In genomic region chr7:80294062-80294763, GRCm38 (mm10) we compare ENCODE assay signal across 8 mouse cellular contexts. TPM values are rescaled to one million over a fixed set of nuclear protein-coding genes. Genes with fewer than 3 reads are reported as not detected.
DNase-seq lines count a peak whose midpoint lies in the region; ATAC-seq and TF ChIP-seq lines count a peak whose summit lies in the region.

TSS of gene Prc1 (plus strand) at chr7:80294450.

- no peaks in the 10 kb centered on the region for H3K9me3 ChIP-seq in forebrain, embryonic 10.5 days
- H3K9me3 ChIP-seq in heart, embryonic 15.5 days (replicated peaks): no peaks in the 10 kb centered on the region
- no peaks in the 10 kb centered on the region for H3K9me3 ChIP-seq in liver, embryonic 14.5 days (ENCODE audit: control insufficient read depth, low read length)
- H3K9me3 ChIP-seq in neural tube, embryonic 11.5 days (ENCODE audit: control insufficient read depth, low read length): no peaks in the 10 kb centered on the region
- H3K9me3 ChIP-seq in stomach, postnatal 0 days (ENCODE audit: control insufficient read depth, low read length): no peaks in the 10 kb centered on the region

- ATAC-seq in heart, embryonic 15.5 days (replicated peaks; ENCODE audit: insufficient number of reproducible peaks, insufficient read depth, low FRiP score, low read depth): peak; percentile 99
- peak; percentile 98 for ATAC-seq in liver, embryonic 14.5 days (ENCODE audit: insufficient read depth)
- ATAC-seq in neural tube, embryonic 11.5 days (ENCODE audit: insufficient read depth, low FRiP score, low TSS enrichment): peak; percentile 96
- ATAC-seq in stomach, postnatal 0 days (ENCODE audit: low FRiP score, low TSS enrichment): peak; percentile 100

- peak within 1 kb of the TSS; percentile 90 for H3K4me3 ChIP-seq in forebrain, embryonic 10.5 days
- peak within 1 kb of the TSS; percentile 90 for H3K4me3 ChIP-seq in heart, embryonic 15.5 days
- H3K4me3 ChIP-seq in liver, embryonic 14.5 days (ENCODE audit: insufficient read depth in 1 of 2, low read depth in 2 of 2, low read length in 2 of 2): peak within 1 kb of the TSS; percentile 86 to 98
- H3K4me3 ChIP-seq in neural tube, embryonic 11.5 days (ENCODE audit: low read depth, low read length): peak within 1 kb of the TSS; percentile 90
- H3K4me3 ChIP-seq in stomach, postnatal 0 days (ENCODE audit: low read depth, low read length): peak within 1 kb of the TSS; percentile 79

- peak within 1 kb of the TSS; percentile 75 for H3K9ac ChIP-seq in heart, embryonic 15.5 days
- peak within 1 kb of the TSS; percentile 100 for H3K9ac ChIP-seq in liver, embryonic 14.5 days (replicated peaks)
- peak within 1 kb of the TSS; percentile 80 for H3K9ac ChIP-seq in neural tube, embryonic 11.5 days (ENCODE audit: low read length)
- H3K9ac ChIP-seq in stomach, postnatal 0 days (ENCODE audit: low read length): peak within 1 kb of the TSS; percentile 77

- under 1% methylated on average over 52 of the region's 52 CpGs for WGBS in forebrain, embryonic 10.5 days
- under 1% methylated on average over 52 of the region's 52 CpGs for WGBS in heart, embryonic 15.5 days
- WGBS in liver, embryonic 14.5 days (ENCODE audit: insufficient replicate concordance): 0% methylated on average over 52 of the region's 52 CpGs
- WGBS in neural tube, embryonic 11.5 days: under 1% methylated on average over 52 of the region's 52 CpGs
- WGBS in stomach, postnatal 0 days: under 1% methylated on average over 52 of the region's 52 CpGs

- TF ChIP-seq EP300 in liver, embryonic 14.5 days (IDR thresholded peaks at IDR 0.05; ENCODE audit: low read depth): 0 out of 2 replicates have a peak, but pooled peaks have one; percentile 14
- no peak for TF ChIP-seq EP300 in stomach, postnatal 0 days (optimal IDR thresholded peaks at IDR 0.05)

- no peaks in the 10 kb centered on the region for H3K27me3 ChIP-seq in forebrain, embryonic 10.5 days (ENCODE audit: poor library complexity, severe bottlenecking)
- no peaks in the 10 kb centered on the region for H3K27me3 ChIP-seq in heart, embryonic 15.5 days
- no peaks in the 10 kb centered on the region for H3K27me3 ChIP-seq in liver, embryonic 14.5 days (ENCODE audit: control insufficient read depth, insufficient read depth, low read length)
- no peaks in the 10 kb centered on the region for H3K27me3 ChIP-seq in neural tube, embryonic 11.5 days (ENCODE audit: control insufficient read depth, insufficient read depth, low read length)
- H3K27me3 ChIP-seq in stomach, postnatal 0 days (ENCODE audit: control insufficient read depth, insufficient read depth, low read length): no peaks in the 10 kb centered on the region

- peaks cover 36% of the 10 kb centered on the region for H3K4me1 ChIP-seq in forebrain, embryonic 10.5 days
- peaks cover 21% of the 10 kb centered on the region for H3K4me1 ChIP-seq in heart, embryonic 15.5 days (replicated peaks)
- peaks cover 20 to 25% of the 10 kb centered on the region in 2 experiments for H3K4me1 ChIP-seq in liver, embryonic 14.5 days (replicated peaks; ENCODE audit: control insufficient read depth in 2 of 2, insufficient read depth in 2 of 2, low read length in 1 of 2)
- peaks cover 9% of the 10 kb centered on the region for H3K4me1 ChIP-seq in neural tube, embryonic 11.5 days (ENCODE audit: control insufficient read depth, insufficient read depth, low read length)
- H3K4me1 ChIP-seq in stomach, postnatal 0 days (replicated peaks; ENCODE audit: control insufficient read depth, insufficient read depth): no peaks in the 10 kb centered on the region

- no peak for TF ChIP-seq CTCF in liver, embryonic 14.5 days (IDR thresholded peaks at IDR 0.05; ENCODE audit: low read depth)
- no peak for TF ChIP-seq CTCF in stomach, postnatal 0 days (IDR thresholded peaks at IDR 0.05; ENCODE audit: low read depth)

- peak within 1 kb of the TSS; percentile 73 for H3K4me2 ChIP-seq in heart, embryonic 15.5 days
- peak within 1 kb of the TSS; percentile 90 for H3K4me2 ChIP-seq in liver, embryonic 14.5 days (ENCODE audit: low read depth)
- peak within 1 kb of the TSS; percentile 67 for H3K4me2 ChIP-seq in neural tube, embryonic 11.5 days (ENCODE audit: low read depth)
- H3K4me2 ChIP-seq in stomach, postnatal 0 days (replicated peaks; ENCODE audit: low read depth): peak within 1 kb of the TSS; percentile 85

- peak; percentile 98 for DNase-seq in CD8-positive naive resting alpha-beta T cell, adult 2 months (ENCODE audit: low read depth in 2 of 2, low spot score in 2 of 2)
- DNase-seq in c-Kit-positive CD71-negative TER-119-negative erythroid progenitor cells, embryonic 14.5 days (ENCODE audit: low read depth): peak; percentile 96
- DNase-seq in forebrain, embryonic 10.5 days (ENCODE audit: extremely low spot score, low spot score): peak; percentile 99
- DNase-seq in kidney, postnatal 25 days: peak; percentile 96 to 99
- DNase-seq in liver, embryonic 14.5 days (ENCODE audit: low read depth in 3 of 3, low spot score in 3 of 3): peak; percentile 97 to 98 (median 98)
- DNase-seq in neural tube, embryonic 11.5 days (ENCODE audit: low spot score): peak; percentile 99
- peak; percentile 99 for DNase-seq in stomach, postnatal 0 days (ENCODE audit: low spot score)

- peak within 1 kb of the TSS; percentile 97 for H3K27ac ChIP-seq in forebrain, embryonic 10.5 days
- H3K27ac ChIP-seq in heart, embryonic 15.5 days: peak within 1 kb of the TSS; percentile 85
- peak within 1 kb of the TSS; percentile 92 for H3K27ac ChIP-seq in liver, embryonic 14.5 days
- H3K27ac ChIP-seq in neural tube, embryonic 11.5 days (ENCODE audit: low read depth, low read length): peak within 1 kb of the TSS; percentile 64
- peak within 1 kb of the TSS; percentile 61 for H3K27ac ChIP-seq in stomach, postnatal 0 days (replicated peaks)

- H3K36me3 ChIP-seq in forebrain, embryonic 10.5 days (replicated peaks): peaks cover 55% of the 10 kb centered on the region
- H3K36me3 ChIP-seq in heart, embryonic 15.5 days: peaks cover 12% of the 10 kb centered on the region; the same call in 1 of the 2 replicates
- H3K36me3 ChIP-seq in liver, embryonic 14.5 days (replicated peaks; ENCODE audit: control insufficient read depth, insufficient read depth, low read depth): peaks cover 29% of the 10 kb centered on the region
- H3K36me3 ChIP-seq in neural tube, embryonic 11.5 days (ENCODE audit: control insufficient read depth, insufficient read depth, low read length): no peaks in the 10 kb centered on the region
- H3K36me3 ChIP-seq in stomach, postnatal 0 days (ENCODE audit: control insufficient read depth, insufficient read depth, low read length): 0 out of 2 replicates have a peak, but pooled peaks cover 2% of the 10 kb centered on the region

RNA-seq across cellular contexts. Expression of gene Prc1, which starts in this region (rescaled TPM):
- 242 and 249 TPM in 2 replicates for polyA plus RNA-seq in forebrain, embryonic 10.5 days (2016; fragmentation: Nextera tagmentation; extraction: Ambion mirVana)
- polyA plus RNA-seq in heart, embryonic 15.5 days (2015; fragmentation: Nextera tagmentation; extraction: Ambion mirVana): 125 and 145 TPM in 2 replicates
- polyA plus RNA-seq in liver, embryonic 14.5 days (2012; rRNA removed): 61.6 and 76.5 TPM in 2 replicates
- 131 TPM in 2 replicates for polyA plus RNA-seq in liver, embryonic 14.5 days (2014; fragmentation: Nextera tagmentation; extraction: Ambion mirVana)
- polyA plus RNA-seq in neural tube, embryonic 11.5 days (2014; fragmentation: Nextera tagmentation; extraction: Ambion mirVana): 179 and 183 TPM in 2 replicates
- polyA plus RNA-seq in stomach, postnatal 0 days (2015; fragmentation: Nextera tagmentation; extraction: Ambion mirVana): 32.6 and 38.0 TPM in 2 replicates

Comparison
In these comparisons a context has a peak if more than half of its experiments do, and no peak if none do; other contexts are left out.
1. Peak in every context shown above with its lines: DNase-seq, ATAC-seq, H3K4me3 ChIP-seq and H3K27ac ChIP-seq.